ENCODE assay signal across 27 mouse cellular contexts in genomic region chr8:59232799-59233198, GRCm38 (mm10).
"Had no signal": no experiment of that assay in that cellular context is flagged by ENCODE, and none has a peak within 500 bp of the region (broad histone marks: within the 10 kb centered on the region; RNA-seq: fewer than 3 reads in every experiment).

No protein-coding gene starts in this region.

- H3K4me3 ChIP-seq: gastrocnemius, adult 2 months; heart, embryonic 10.5 days; heart, embryonic 12.5 days; hindbrain, embryonic 10.5 days; hindbrain, embryonic 12.5 days; intestine, embryonic 15.5 days; layer of hippocampus, adult 2 months; left cerebral cortex, adult 2 months; limb, embryonic 10.5 days; limb, embryonic 12.5 days; liver, embryonic 13.5 days; liver, embryonic 15.5 days had no signal

- DNase-seq: gastrocnemius, adult 2 months; gastrocnemius, postnatal 10 days; gastrocnemius, postnatal 25 days; heart, adult 18-20 months; heart, postnatal 10 days; heart, postnatal 4 days; kidney, adult 9 months; kidney, postnatal 14 days; kidney, postnatal 4 days; liver; liver, embryonic 13.5 days; liver, postnatal 0 days had no signal

- H3K27ac ChIP-seq: gastrocnemius, adult 2 months; heart, embryonic 10.5 days; hindbrain, embryonic 10.5 days; hindbrain, embryonic 12.5 days; hindbrain, embryonic 14.5 days; intestine, embryonic 15.5 days; layer of hippocampus, adult 2 months; left cerebral cortex, adult 2 months; limb, embryonic 10.5 days; limb, embryonic 12.5 days; liver, embryonic 13.5 days; liver, embryonic 15.5 days had no signal

- ATAC-seq: hindbrain, embryonic 16.5 days; inflammation-experienced regulatory T-cells, adult 6 months; intestine, embryonic 15.5 days; intestine, postnatal 0 days; liver, postnatal 0 days had no signal

- H3K9me3 ChIP-seq: heart, embryonic 10.5 days; heart, embryonic 12.5 days; hindbrain, embryonic 10.5 days; hindbrain, embryonic 12.5 days; intestine, embryonic 15.5 days; limb, embryonic 10.5 days; limb, embryonic 12.5 days; liver, embryonic 13.5 days; liver, embryonic 15.5 days had no signal

- H3K4me1 ChIP-seq: heart, embryonic 10.5 days; heart, embryonic 12.5 days; hindbrain, embryonic 10.5 days; hindbrain, embryonic 12.5 days; intestine, embryonic 15.5 days; limb, embryonic 10.5 days; limb, embryonic 12.5 days; liver, embryonic 13.5 days; liver, embryonic 15.5 days had no signal

- H3K36me3 ChIP-seq: heart, embryonic 10.5 days; heart, embryonic 12.5 days; hindbrain, embryonic 10.5 days; hindbrain, embryonic 12.5 days; intestine, embryonic 15.5 days; limb, embryonic 10.5 days; limb, embryonic 12.5 days; liver, embryonic 13.5 days; liver, embryonic 15.5 days had no signal

- H3K27me3 ChIP-seq: heart, embryonic 12.5 days; hindbrain, embryonic 12.5 days; intestine, embryonic 15.5 days; limb, embryonic 12.5 days; liver, embryonic 13.5 days; liver, embryonic 15.5 days had no signal

- H3K9ac ChIP-seq: heart, embryonic 12.5 days; hindbrain, embryonic 12.5 days; hindbrain, embryonic 14.5 days; intestine, embryonic 15.5 days; limb, embryonic 12.5 days; liver, embryonic 13.5 days; liver, embryonic 15.5 days; liver, postnatal 0 days had no signal

- H3K4me2 ChIP-seq: heart, embryonic 12.5 days; hindbrain, embryonic 12.5 days; hindbrain, embryonic 14.5 days; intestine, embryonic 15.5 days; limb, embryonic 12.5 days; liver, embryonic 11.5 days; liver, embryonic 13.5 days; liver, embryonic 15.5 days had no signal
